Mouse (Mus musculus) lung, embryonic 16.5 days (tissue): ENCODE measurements at regions not wholly inside any gene's neighbourhood (a gene's known extent, or its start where the extent isn't known, plus 50 kb on each side); places are given as distances from the start of the nearest gene placed in this dataset.

ENCODE experiments used
- ATAC-seq: fragments of 200-750 bp; cut with Nextera tagmentation; 2 replicates; pipeline ENCODE4 v1.8.0; 2017; ENCODE audit warnings: low read depth, mild to moderate bottlenecking, moderate library complexity
- H3K27ac ChIP-seq: fragments of 300-500 bp; sonication (generic); 2 replicates; pipeline ENCODE4 v1.5.1; 2014; ENCODE audit warnings: mild to moderate bottlenecking, control low read depth, low read length
- H3K27me3 ChIP-seq: fragments of 300-500 bp; sonication (generic); 2 replicates; pipeline ENCODE4 v1.6.1; 2014; ENCODE audit warnings: low read depth, low read length, mixed read lengths; ENCODE audit not compliant: control insufficient read depth, insufficient read depth
- H3K36me3 ChIP-seq: fragments of 300-500 bp; sonication (generic); 2 replicates; pipeline ENCODE4 v1.6.1; 2014; ENCODE audit warnings: low read length; ENCODE audit not compliant: control insufficient read depth, insufficient read depth
- H3K4me1 ChIP-seq: fragments of 300-500 bp; sonication (generic); replicated peaks from 2 replicates; pipeline ENCODE4 v1.6.1; 2014; ENCODE audit warnings: low read length, mixed read lengths; ENCODE audit not compliant: control insufficient read depth, insufficient read depth
- H3K4me2 ChIP-seq: fragments of 300-500 bp; sonication (generic); 2 replicates; pipeline ENCODE4 v1.6.1; 2014; ENCODE audit warnings: low read depth, low read length, control low read depth
- H3K4me3 ChIP-seq: fragments of 300-500 bp; sonication (generic); 2 replicates; pipeline ENCODE4 v1.5.1; 2014; ENCODE audit warnings: mild to moderate bottlenecking, low read length, control low read depth
- H3K9ac ChIP-seq: fragments of 300-500 bp; sonication (generic); 2 replicates; pipeline ENCODE4 v1.6.1; 2014; ENCODE audit warnings: low read length, control low read depth
- H3K9me3 ChIP-seq: fragments of 300-500 bp; sonication (generic); 2 replicates; pipeline ENCODE4 v1.6.1; 2016; ENCODE audit warnings: low read length; ENCODE audit not compliant: control insufficient read depth
- WGBS: fragments of 180-500 bp; shearing (Covaris S2); extraction: QIAGEN DNeasy Blood & Tissue Kit; methylation state at CpG from one replicate; pipeline ENCODE4 v1.1.7; 2014; 5-methylcytosine and 5-hydroxymethylcytosine counted together

- no peaks in the 10 kb centered on the region for H3K27me3 ChIP-seq
- H3K4me1 ChIP-seq, result no peaks in the 10 kb centered on the region
- no peak overlapping the region for H3K4me3 ChIP-seq
- H3K36me3 ChIP-seq, result no peaks in the 10 kb centered on the region
- H3K27ac ChIP-seq, result no peak overlapping the region
- ATAC-seq, result no peak
- no peak overlapping the region for H3K9ac ChIP-seq
- WGBS, result 89% methylated on average over 5 of the region's 5 CpGs
- H3K9me3 ChIP-seq, result no peaks in the 10 kb centered on the region
- H3K4me2 ChIP-seq, result no peak overlapping the region
Observed at GRCm38 (mm10) chr11:110702119-110702518, 265.7 kb upstream of the Kcnj16 start.

GRCm38 (mm10) chr11:110703511-110703910 lies 264.3 kb upstream of the Kcnj16 start:
- no peaks in the 10 kb centered on the region for H3K9me3 ChIP-seq
- no peaks in the 10 kb centered on the region for H3K27me3 ChIP-seq
- H3K4me1 ChIP-seq, result no peaks in the 10 kb centered on the region
- 90% methylated on average over 2 of the region's 2 CpGs for WGBS
- H3K9ac ChIP-seq, result no peak overlapping the region
- no peak overlapping the region for H3K4me3 ChIP-seq
- no peak overlapping the region for H3K4me2 ChIP-seq
- no peaks in the 10 kb centered on the region for H3K36me3 ChIP-seq
- H3K27ac ChIP-seq, result no peak overlapping the region
- no peak for ATAC-seq

- Histone ChIP-seq H3K36me3 (no peaks in the 10 kb centered on the region), H3K27me3 (no peaks in the 10 kb centered on the region), H3K4me1 (no peaks in the 10 kb centered on the region), H3K9ac (no peak overlapping the region), H3K27ac (no peak overlapping the region), H3K9me3 (no peaks in the 10 kb centered on the region), H3K4me3 (no peak overlapping the region), H3K4me2 (no peak overlapping the region)
- ATAC-seq, result no peak
- WGBS, result 69% methylated on average over 4 of the region's 4 CpGs
Observed at GRCm38 (mm10) chr11:110707328-110707727, 260.5 kb upstream of the Kcnj16 start.

GRCm38 (mm10) chr11:110715300-110715699 lies 252.5 kb upstream of the Kcnj16 start:
- H3K9me3 ChIP-seq, result no peaks in the 10 kb centered on the region
- no peak for ATAC-seq
- no peaks in the 10 kb centered on the region for H3K27me3 ChIP-seq
- H3K27ac ChIP-seq, result no peak overlapping the region
- 67% methylated on average over 2 of the region's 2 CpGs for WGBS
- no peaks in the 10 kb centered on the region for H3K4me1 ChIP-seq
- no peak overlapping the region for H3K4me2 ChIP-seq
- H3K36me3 ChIP-seq, result no peaks in the 10 kb centered on the region
- H3K4me3 ChIP-seq, result no peak overlapping the region
- H3K9ac ChIP-seq, result no peak overlapping the region

- no peak overlapping the region for H3K27ac ChIP-seq
- 53% methylated on average over 1 of the region's 1 CpGs for WGBS
- ATAC-seq, result no peak
- no peak overlapping the region for H3K9ac ChIP-seq
- no peak overlapping the region for H3K4me3 ChIP-seq
- no peaks in the 10 kb centered on the region for H3K4me1 ChIP-seq
- H3K9me3 ChIP-seq, result no peaks in the 10 kb centered on the region
- no peaks in the 10 kb centered on the region for H3K36me3 ChIP-seq
- H3K27me3 ChIP-seq, result no peaks in the 10 kb centered on the region
- H3K4me2 ChIP-seq, result no peak overlapping the region
Observed at GRCm38 (mm10) chr11:110716369-110716768, 251.5 kb upstream of the Kcnj16 start.

- Histone ChIP-seq H3K27me3 (no peaks in the 10 kb centered on the region), H3K4me1 (no peaks in the 10 kb centered on the region), H3K36me3 (no peaks in the 10 kb centered on the region), H3K4me2 (no peak overlapping the region), H3K9ac (no peak overlapping the region), H3K9me3 (no peaks in the 10 kb centered on the region), H3K4me3 (no peak overlapping the region), H3K27ac (no peak overlapping the region)
- ATAC-seq, result no peak
- WGBS, result 65% methylated on average over 5 of the region's 5 CpGs
Observed at GRCm38 (mm10) chr11:110722701-110723100, 245.1 kb upstream of the Kcnj16 start.

- Histone ChIP-seq H3K27ac (no peak overlapping the region), H3K27me3 (no peaks in the 10 kb centered on the region), H3K4me1 (no peaks in the 10 kb centered on the region), H3K9ac (no peak overlapping the region), H3K9me3 (no peaks in the 10 kb centered on the region), H3K4me3 (no peak overlapping the region), H3K4me2 (no peak overlapping the region), H3K36me3 (no peaks in the 10 kb centered on the region)
- ATAC-seq, result no peak
- WGBS, result 80% methylated on average over 6 of the region's 6 CpGs
Observed at GRCm38 (mm10) chr11:110723971-110724370, 243.9 kb upstream of the Kcnj16 start.

- H3K27me3 ChIP-seq, result no peaks in the 10 kb centered on the region
- no peaks in the 10 kb centered on the region for H3K9me3 ChIP-seq
- WGBS, result 67% methylated on average over 3 of the region's 3 CpGs
- ATAC-seq, result no peak
- H3K4me3 ChIP-seq, result no peak overlapping the region
- no peaks in the 10 kb centered on the region for H3K36me3 ChIP-seq
- H3K9ac ChIP-seq, result no peak overlapping the region
- no peak overlapping the region for H3K4me2 ChIP-seq
- H3K27ac ChIP-seq, result no peak overlapping the region
- no peaks in the 10 kb centered on the region for H3K4me1 ChIP-seq
Observed at GRCm38 (mm10) chr11:110727357-110727961, 240.4 kb upstream of the Kcnj16 start.

GRCm38 (mm10) chr11:110731510-110731909 lies 236.3 kb upstream of the Kcnj16 start:
- 70% methylated on average over 3 of the region's 3 CpGs for WGBS
- H3K36me3 ChIP-seq, result no peaks in the 10 kb centered on the region
- no peak overlapping the region for H3K4me2 ChIP-seq

GRCm38 (mm10) chr11:110774128-110774527 lies 193.7 kb upstream of the Kcnj16 start:
- no peaks in the 10 kb centered on the region for H3K27me3 ChIP-seq
- no peak for ATAC-seq
- no peak overlapping the region for H3K4me3 ChIP-seq
- H3K36me3 ChIP-seq, result no peaks in the 10 kb centered on the region
- H3K27ac ChIP-seq, result no peak overlapping the region
- no peaks in the 10 kb centered on the region for H3K9me3 ChIP-seq
- no peaks in the 10 kb centered on the region for H3K4me1 ChIP-seq
- no peak overlapping the region for H3K9ac ChIP-seq
- H3K4me2 ChIP-seq, result no peak overlapping the region

More at GRCm38 (mm10) chr11:110731510-110731909, 236.3 kb upstream of the Kcnj16 start:
- no peak for ATAC-seq
- Histone ChIP-seq H3K9me3 (no peaks in the 10 kb centered on the region), H3K27me3 (no peaks in the 10 kb centered on the region), H3K4me3 (no peak overlapping the region), H3K27ac (no peak overlapping the region), H3K9ac (no peak overlapping the region), H3K4me1 (no peaks in the 10 kb centered on the region)
